Mouse (Mus musculus) forebrain, embryonic 10.5 days (tissue): ENCODE data around the gene Nrxn1. TPM values are rescaled to one million over a fixed set of nuclear protein-coding genes. Genes with fewer than 3 reads are reported as not detected.

Source experiments
- microRNA-seq: library from miRNA; unstranded; fragments of <30 nt; microRNA quantifications from one replicate; pipeline ENCODE4, GENCODE M21; 2017
- polyA plus RNA-seq: library from polyadenylated mRNA; unstranded; fragments of >200 nt; fragmentation: Nextera tagmentation; extraction: Ambion mirVana; gene quantifications from 2 replicates; pipeline ENCODE4 v1.2.1, GENCODE M21; 2016

Gene Nrxn1
- polyA plus RNA-seq, 1 experiment from 2014 or later: 4.3 TPM

Small RNAs within 50 kb of the gene (microRNA-seq; reads per million reads assigned to microRNA genes)
- gene Gm24510 (not detected), gene Gm27475 (not detected), gene Gm47307 (not detected)
